ENCODE assay signal across 8 mouse cellular contexts in the genomic region with DNA sequence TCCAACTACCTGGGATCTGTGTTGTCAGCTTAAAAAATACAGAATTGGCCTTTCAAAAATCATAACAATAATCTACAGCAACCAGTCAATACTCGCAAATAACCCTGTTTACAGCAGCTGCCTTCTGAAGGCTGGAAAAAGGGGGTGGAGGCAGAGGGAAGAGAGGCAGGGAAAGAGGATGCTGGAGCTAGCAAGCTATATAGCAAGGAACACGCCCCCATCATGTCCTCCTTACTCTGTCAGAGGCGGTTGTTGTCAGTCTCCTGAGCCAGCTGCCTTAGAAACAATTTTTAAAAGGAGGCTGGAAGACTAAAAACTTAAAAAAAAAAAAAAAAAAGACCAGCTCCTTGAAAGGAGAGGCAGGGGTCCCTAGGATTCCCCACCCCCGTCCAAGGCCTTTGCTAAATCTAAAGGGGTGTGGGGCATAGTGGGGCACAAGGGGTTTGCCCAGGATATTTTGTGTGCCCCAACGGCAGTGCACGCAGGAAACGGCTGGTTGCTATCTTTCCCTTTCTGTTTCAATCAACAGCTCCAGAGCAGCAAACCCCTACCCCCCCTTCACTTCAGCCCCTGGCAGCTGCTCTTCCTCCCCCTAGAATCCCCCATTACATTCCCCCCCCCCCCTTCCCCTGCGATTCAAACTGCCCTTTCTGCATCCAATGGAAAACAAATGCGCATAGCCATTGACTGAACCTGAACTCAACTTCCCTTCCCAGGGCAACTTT. TPM values are rescaled to one million over a fixed set of nuclear protein-coding genes. Genes with fewer than 3 reads are reported as not detected.
DNase-seq lines count a peak whose midpoint lies in the region; ATAC-seq lines count a peak whose summit lies in the region.

No protein-coding gene starts in this region.

- peak overlapping the region; percentile 97 for H3K9ac ChIP-seq in lung, embryonic 16.5 days (ENCODE audit: low read length)
- H3K9ac ChIP-seq in intestine, embryonic 14.5 days (ENCODE audit: low read length), result peak overlapping the region; percentile 91

- no peaks in the 10 kb centered on the region for H3K27me3 ChIP-seq in lung, embryonic 16.5 days (ENCODE audit: control insufficient read depth, insufficient read depth, low read depth, low read length)
- H3K27me3 ChIP-seq in intestine, embryonic 14.5 days (replicated peaks; ENCODE audit: control insufficient read depth, insufficient read depth, low read length), result no peaks in the 10 kb centered on the region

- 20% methylated on average over 9 of the region's 9 CpGs for WGBS in lung, embryonic 16.5 days
- 29% methylated on average over 9 of the region's 9 CpGs for WGBS in intestine, embryonic 14.5 days

- H3K4me3 ChIP-seq in lung, embryonic 16.5 days (ENCODE audit: low read length), result peak overlapping the region; percentile 97
- peak overlapping the region; percentile 98 for H3K4me3 ChIP-seq in intestine, embryonic 14.5 days (ENCODE audit: low read depth, low read length)

- DNase-seq in lung, postnatal 14 days, result no peak
- peak; percentile 7 for DNase-seq in embryo, embryonic 11 days
- DNase-seq in intestine, embryonic 14.5 days (ENCODE audit: low spot score), result no peak
- peak; percentile 62 for DNase-seq in naive thymus-derived CD4-positive, alpha-beta T cell, adult 2 months (ENCODE audit: low read depth)
- no peak for DNase-seq in cerebellum, adult 8-10 months
- DNase-seq in gastrocnemius, adult 8-10 months (ENCODE audit: low spot score in 2 of 2), result no peak
- no peak for DNase-seq in adrenal gland, adult (ENCODE audit: inconsistent age in 2 of 2, low spot score in 1 of 2)

- no peak for ATAC-seq in lung, embryonic 16.5 days (ENCODE audit: low read depth)
- ATAC-seq in intestine, embryonic 14.5 days (replicated peaks; ENCODE audit: low FRiP score, low TSS enrichment, low read depth), result no peak

- H3K27ac ChIP-seq in lung, embryonic 16.5 days (ENCODE audit: low read length), result no peak overlapping the region
- H3K27ac ChIP-seq in intestine, embryonic 14.5 days (ENCODE audit: low read depth), result peak overlapping the region; percentile 75

- H3K4me1 ChIP-seq in lung, embryonic 16.5 days (replicated peaks; ENCODE audit: control insufficient read depth, insufficient read depth, low read length), result peaks cover 25% of the 10 kb centered on the region
- H3K4me1 ChIP-seq in intestine, embryonic 14.5 days (replicated peaks; ENCODE audit: control insufficient read depth, insufficient read depth, low read length), result peaks cover 54% of the 10 kb centered on the region

- H3K4me2 ChIP-seq in lung, embryonic 16.5 days (ENCODE audit: low read depth, low read length), result peak overlapping the region; percentile 95
- H3K4me2 ChIP-seq in intestine, embryonic 14.5 days (ENCODE audit: low read length), result peak overlapping the region; percentile 66

- H3K9me3 ChIP-seq in lung, embryonic 16.5 days (ENCODE audit: control insufficient read depth, low read length), result no peaks in the 10 kb centered on the region
- no peaks in the 10 kb centered on the region for H3K9me3 ChIP-seq in intestine, embryonic 14.5 days (ENCODE audit: control insufficient read depth, low read length)

- no peaks in the 10 kb centered on the region for H3K36me3 ChIP-seq in lung, embryonic 16.5 days (ENCODE audit: control insufficient read depth, insufficient read depth, low read length)
- H3K36me3 ChIP-seq in intestine, embryonic 14.5 days (ENCODE audit: control insufficient read depth, insufficient read depth, low read length), result 0 out of 2 replicates have a peak, but pooled peaks cover 5% of the 10 kb centered on the region

RNA-seq across cellular contexts. Expression of a gene that starts 2.2 kb away (rescaled TPM):
- polyA plus RNA-seq in lung, embryonic 16.5 days (2015; fragmentation: Nextera tagmentation; extraction: Ambion mirVana), result 8.1 and 11.7 TPM in 2 replicates
- 10.4 and 14.7 TPM in 2 replicates for polyA plus RNA-seq in intestine, embryonic 14.5 days (2014; fragmentation: Nextera tagmentation; extraction: Ambion mirVana)
- total RNA-seq in gastrocnemius, adult 8-10 months (2022), result 10 to 100 TPM; 14.0 to 22.4 (median 18.0) TPM

RNA-seq across cellular contexts. Expression of a gene that starts 41.6 kb away (rescaled TPM):
- 641 and 656 TPM in 2 replicates for polyA plus RNA-seq in lung, embryonic 16.5 days (2015; fragmentation: Nextera tagmentation; extraction: Ambion mirVana)
- 722 and 905 TPM in 2 replicates for polyA plus RNA-seq in intestine, embryonic 14.5 days (2014; fragmentation: Nextera tagmentation; extraction: Ambion mirVana)
- total RNA-seq in gastrocnemius, adult 8-10 months (2022), result 100 to 1,000 TPM; 642 to 789 (median 713) TPM

Comparison
In these comparisons a context has a peak if more than half of its experiments do, and no peak if none do; other contexts are left out.
1. DNase-seq: peak in embryo, embryonic 11 days (single experiment) and naive thymus-derived CD4-positive, alpha-beta T cell, adult 2 months (single experiment); none in lung, postnatal 14 days (single experiment), intestine, embryonic 14.5 days (single experiment), cerebellum, adult 8-10 months (single experiment), gastrocnemius, adult 8-10 months (0 of 2) and adrenal gland, adult (0 of 2).